Mouse (Mus musculus): Measurements from ENCODE around the gene Gm49450. TPM values are rescaled to one million over a fixed set of nuclear protein-coding genes. Genes with fewer than 3 reads are reported as not detected.
"Not testable (repeated sequence)": the region's sequence is repeated elsewhere in the genome, so short reads cannot be mapped to it uniquely, and the experiment has no call there.

The Gm49450 gene
- polyA plus RNA-seq, 1 experiment from 2014 or later = not detected

- peak; percentile 88 for ATAC-seq
- H3K36me3 ChIP-seq = no peaks in the 10 kb centered on the region
- 2% methylated on average over 12 of the region's 12 CpGs for WGBS
- peak overlapping the region; percentile 12 for H3K4me3 ChIP-seq (replicated peaks)
- H3K27me3 ChIP-seq = no peaks in the 10 kb centered on the region
- H3K4me2 ChIP-seq (replicated peaks) = peak overlapping the region; percentile 58
- H3K9me3 ChIP-seq = peaks cover 2% of the 10 kb centered on the region
- peak overlapping the region; percentile 99 for H3K27ac ChIP-seq
- peak overlapping the region; percentile 72 for H3K9ac ChIP-seq (replicated peaks)
- H3K4me1 ChIP-seq (replicated peaks) = peaks cover 69% of the 10 kb centered on the region
Observed at GRCm38 (mm10) chr15:98968701-98969371, 15.5 kb upstream of the Gm49450 start.

- no peak for ATAC-seq
- Histone ChIP-seq H3K4me3 (replicated peaks) (no peak overlapping the region), H3K9me3 (peaks cover 5% of the 10 kb centered on the region), H3K27ac (no peak overlapping the region), H3K36me3 (no peaks in the 10 kb centered on the region), H3K4me1 (replicated peaks) (peaks cover 13% of the 10 kb centered on the region), H3K27me3 (no peaks in the 10 kb centered on the region), H3K4me2 (replicated peaks) (no peak overlapping the region), H3K9ac (replicated peaks) (no peak overlapping the region)
- 85% methylated on average over 3 of the region's 3 CpGs for WGBS
Observed at GRCm38 (mm10) chr15:98959531-98959930, 6.2 kb upstream of the Gm49450 start.

GRCm38 (mm10) chr15:98958901-98959420 lies 5.6 kb upstream of the Gm49450 start:
- H3K4me1 ChIP-seq (replicated peaks) = peaks cover 13% of the 10 kb centered on the region
- 88% methylated on average over 4 of the region's 4 CpGs for WGBS
- no peaks in the 10 kb centered on the region for H3K27me3 ChIP-seq
- peaks cover 4% of the 10 kb centered on the region for H3K9me3 ChIP-seq
- H3K4me2 ChIP-seq (replicated peaks) = no peak overlapping the region
- no peak overlapping the region for H3K27ac ChIP-seq
- ATAC-seq = no peak
- H3K9ac ChIP-seq (replicated peaks) = no peak overlapping the region
- no peak overlapping the region for H3K4me3 ChIP-seq (replicated peaks)
- no peaks in the 10 kb centered on the region for H3K36me3 ChIP-seq

- 91% methylated on average over 5 of the region's 5 CpGs for WGBS
- Histone ChIP-seq H3K9ac (replicated peaks) (no peak overlapping the region), H3K27ac (0 out of 2 replicates have a peak overlapping the region, but pooled peaks have one; percentile 100), H3K4me2 (replicated peaks) (no peak overlapping the region), H3K4me3 (replicated peaks) (no peak overlapping the region), H3K4me1 (replicated peaks) (peaks cover 13% of the 10 kb centered on the region), H3K36me3 (no peaks in the 10 kb centered on the region), H3K9me3 (no peaks in the 10 kb centered on the region), H3K27me3 (no peaks in the 10 kb centered on the region)
- no peak for ATAC-seq
Observed at GRCm38 (mm10) chr15:98957475-98957874, 4.1 kb upstream of the Gm49450 start.

- no peak for ATAC-seq
- Histone ChIP-seq H3K9ac (replicated peaks) (peak overlapping the region; percentile 100), H3K27ac (peak overlapping the region; percentile 100), H3K4me3 (replicated peaks) (no peak overlapping the region), H3K9me3 (no peaks in the 10 kb centered on the region), H3K36me3 (peaks cover 2% of the 10 kb centered on the region), H3K27me3 (no peaks in the 10 kb centered on the region), H3K4me2 (replicated peaks) (peak overlapping the region; percentile 70), H3K4me1 (replicated peaks) (peaks cover 15% of the 10 kb centered on the region)
- 56% methylated on average over 4 of the region's 4 CpGs for WGBS
Observed at GRCm38 (mm10) chr15:98956000-98956399, 2.6 kb upstream of the Gm49450 start.

- H3K36me3 ChIP-seq = peaks cover 4% of the 10 kb centered on the region
- WGBS = 47% methylated on average over 4 of the region's 4 CpGs
- H3K27me3 ChIP-seq = no peaks in the 10 kb centered on the region
- peaks cover 17% of the 10 kb centered on the region for H3K4me1 ChIP-seq (replicated peaks)
- peak overlapping the region; percentile 100 for H3K27ac ChIP-seq
- peak overlapping the region; percentile 70 for H3K4me2 ChIP-seq (replicated peaks)
- H3K4me3 ChIP-seq (replicated peaks) = peak overlapping the region; percentile 96
- no peak for ATAC-seq
- no peaks in the 10 kb centered on the region for H3K9me3 ChIP-seq
- H3K9ac ChIP-seq (replicated peaks) = peak overlapping the region; percentile 100
Observed at GRCm38 (mm10) chr15:98955324-98955723, 2.0 kb upstream of the Gm49450 start.

GRCm38 (mm10) chr15:98954425-98955253 lies 1.3 kb upstream of the Gm49450 start:
- peaks cover 6% of the 10 kb centered on the region for H3K36me3 ChIP-seq
- H3K9ac ChIP-seq (replicated peaks) = peak overlapping the region; percentile 100
- H3K9me3 ChIP-seq = no peaks in the 10 kb centered on the region
- H3K27me3 ChIP-seq = no peaks in the 10 kb centered on the region
- ATAC-seq = 0 out of 2 replicates have a peak, but pooled peaks have one; percentile 14
- H3K27ac ChIP-seq = peak overlapping the region; percentile 100
- H3K4me3 ChIP-seq (replicated peaks) = peak overlapping the region; percentile 96
- H3K4me1 ChIP-seq (replicated peaks) = peaks cover 19% of the 10 kb centered on the region
- peak overlapping the region; percentile 70 for H3K4me2 ChIP-seq (replicated peaks)
- WGBS = 6% methylated on average over 14 of the region's 14 CpGs

GRCm38 (mm10) chr15:98952751-98953400 lies 475 bp downstream of the Gm49450 start:
- ATAC-seq = peak; percentile 73
- Histone ChIP-seq H3K27ac (peak overlapping the region; percentile 100), H3K9ac (replicated peaks) (peak overlapping the region; percentile 100), H3K4me3 (replicated peaks) (peak overlapping the region; percentile 96), H3K36me3 (peaks cover 14% of the 10 kb centered on the region), H3K27me3 (no peaks in the 10 kb centered on the region), H3K9me3 (no peaks in the 10 kb centered on the region), H3K4me2 (replicated peaks) (0 out of 2 replicates have a peak overlapping the region, but pooled peaks have one; percentile 17), H3K4me1 (replicated peaks) (peaks cover 35% of the 10 kb centered on the region)
- WGBS = under 1% methylated on average over 41 of the region's 41 CpGs

- H3K9me3 ChIP-seq = no peaks in the 10 kb centered on the region
- ATAC-seq = peak; percentile 14; the same call in 1 of the 2 replicates
- H3K27me3 ChIP-seq = no peaks in the 10 kb centered on the region
- peak overlapping the region; percentile 100 for H3K9ac ChIP-seq (replicated peaks)
- peaks cover 14% of the 10 kb centered on the region for H3K36me3 ChIP-seq
- 3% methylated on average over 5 of the region's 5 CpGs for whole genome bisulfite sequencing
- H3K27ac ChIP-seq = peak overlapping the region; percentile 100
- peak overlapping the region; percentile 70 for H3K4me2 ChIP-seq (replicated peaks)
- H3K4me3 ChIP-seq (replicated peaks) = peak overlapping the region; percentile 96
- H3K4me1 ChIP-seq (replicated peaks) = peaks cover 43% of the 10 kb centered on the region
Observed at GRCm38 (mm10) chr15:98952063-98952455, 1.3 kb downstream of the Gm49450 start.

GRCm38 (mm10) chr15:98951122-98952062 lies 2.0 kb downstream of the Gm49450 start:
- peaks cover 41% of the 10 kb centered on the region for H3K4me1 ChIP-seq (replicated peaks)

GRCm38 (mm10) chr15:98949607-98949892 lies 3.8 kb downstream of the Gm49450 start:
- WGBS = 48% methylated on average over 3 of the region's 3 CpGs
- Histone ChIP-seq H3K9ac (replicated peaks) (peak overlapping the region; percentile 75), H3K4me3 (replicated peaks) (peak overlapping the region; percentile 46), H3K9me3 (no peaks in the 10 kb centered on the region), H3K27me3 (no peaks in the 10 kb centered on the region), H3K4me1 (replicated peaks) (peaks cover 31% of the 10 kb centered on the region), H3K27ac (peak overlapping the region; percentile 68), H3K36me3 (peaks cover 18% of the 10 kb centered on the region), H3K4me2 (replicated peaks) (peak overlapping the region; percentile 88)
- ATAC-seq = no peak

More at GRCm38 (mm10) chr15:98951122-98952062, 2.0 kb downstream of the Gm49450 start:
- H3K36me3 ChIP-seq = peaks cover 14% of the 10 kb centered on the region
- not testable (repeated sequence) for H3K27me3 ChIP-seq, H3K9me3 ChIP-seq, ATAC-seq
- WGBS = 64% methylated on average over 11 of the region's 15 CpGs
- H3K4me3 ChIP-seq (replicated peaks) = peak overlapping the region; percentile 96
- peak overlapping the region; percentile 100 for H3K9ac ChIP-seq (replicated peaks)
- H3K27ac ChIP-seq = peak overlapping the region; percentile 100
- H3K4me2 ChIP-seq (replicated peaks) = peak overlapping the region; percentile 70
